Mouse (Mus musculus): ENCODE results near the gene 4931406C07Rik.

GRCm38 (mm10) chr9:15300056-15300455, 6.2 kb downstream of the 4931406C07Rik start:
- no peak for TF ChIP-seq CTCF (IDR thresholded peaks at IDR 0.05)
- TF ChIP-seq EP300 (IDR thresholded peaks at IDR 0.05), result no peak
